Mouse (Mus musculus): ENCODE data around the gene Adm2. TPM values are rescaled to one million over a fixed set of nuclear protein-coding genes. Genes with fewer than 3 reads are reported as not detected.
A peak's percentile ranks its signal among the peaks of the same experiment; 100 is the strongest.

Adm2 gene
- total and polyA plus RNA-seq, 3 experiments = 0.23 to 4.5 (median 0.66) TPM

DNA sequence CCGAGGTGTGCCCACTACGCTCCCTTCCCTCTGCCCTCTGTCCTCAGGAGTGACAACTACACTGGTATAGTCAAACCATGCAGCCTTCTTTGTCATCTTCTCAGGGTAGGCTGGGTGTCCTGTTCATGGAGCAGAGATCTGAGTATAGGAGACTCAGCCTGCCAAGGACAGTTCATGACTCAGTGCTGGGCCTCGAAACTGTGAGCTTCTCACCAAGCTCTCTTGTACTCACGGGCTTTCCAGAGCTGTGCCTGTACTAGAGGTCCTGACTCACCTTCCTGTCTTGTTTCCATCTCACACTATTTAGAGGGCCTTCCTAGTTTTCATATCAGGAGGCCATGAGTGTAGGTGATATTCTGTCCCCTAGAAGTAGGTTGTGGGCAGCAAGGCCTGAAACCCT, 45.2 kb upstream of the Adm2 start:
- in situ Hi-C loops (cut with MboI; ENCODE audit: low pct_ligation_motif_present, low pct_unique_long_range_greater_than_20kb, low sequenced_read_pairs) = no loop called here
- H3K27me3 ChIP-seq (replicated peaks) = no peaks in the 10 kb centered on the region
- H3K9me3 ChIP-seq (replicated peaks; ENCODE audit: low read length) = no peaks in the 10 kb centered on the region
- H3K27ac ChIP-seq (ENCODE audit: insufficient read depth, low read depth) = no peak overlapping the region
- dilution Hi-C loops (cut with MboI; ENCODE audit: extremely low pct_ligation_motif_present, extremely low pct_unique_long_range_greater_than_20kb, low sequenced_read_pairs) = no loop called here
- no peak overlapping the region for H3K4me3 ChIP-seq (replicated peaks in 1 of 3; ENCODE audit: low read depth in 2 of 3, low read length in 2 of 3, poor library complexity in 1 of 3)
- no peak overlapping the region for H3K9ac ChIP-seq (ENCODE audit: insufficient read depth, low read depth)
- no peak overlapping the region for H3K4me2 ChIP-seq (ENCODE audit: insufficient read depth, low read depth, poor library complexity, severe bottlenecking)
- H3K36me3 ChIP-seq (replicated peaks in 1 of 2; ENCODE audit: control insufficient read depth in 1 of 2, insufficient read depth in 1 of 2, low read length in 1 of 2) = peaks cover 11 to 73% of the 10 kb centered on the region in 2 experiments
- TF ChIP-seq ZMIZ1 (IDR thresholded peaks at IDR 0.05; ENCODE audit: low read depth, low read length) = no peak
- TF ChIP-seq SMC3 (IDR thresholded peaks at IDR 0.05; ENCODE audit: low read depth, low read length) = no peak
- no peak for TF ChIP-seq ZNF384 (IDR thresholded peaks at IDR 0.05; ENCODE audit: low read depth, low read length)
- no peak for TF ChIP-seq NELFE (IDR thresholded peaks at IDR 0.05; ENCODE audit: low read depth, low read length)
- TF ChIP-seq POLR2AphosphoS2 (IDR thresholded peaks at IDR 0.05; ENCODE audit: low read depth, low read length) = no peak
- no peak for TF ChIP-seq MYC (IDR thresholded peaks at IDR 0.05; ENCODE audit: low read depth, low read length)
- no peak for TF ChIP-seq MAX (IDR thresholded peaks at IDR 0.05; ENCODE audit: low read length)
- no peak for TF ChIP-seq USF1 (IDR thresholded peaks at IDR 0.05; ENCODE audit: low read depth, low read length)
- no peak for TF ChIP-seq GABPA (IDR thresholded peaks at IDR 0.05; ENCODE audit: insufficient replicate concordance, low read depth, low read length)
- no peak for DNase-seq (ENCODE audit: extremely low read depth)
- H3K79me2 ChIP-seq (replicated peaks; ENCODE audit: control insufficient read depth, extremely low read depth, insufficient read depth, poor library complexity, severe bottlenecking) = no peaks in the 10 kb centered on the region
- H3K4me1 ChIP-seq (ENCODE audit: control insufficient read depth in 1 of 2, insufficient read depth in 2 of 2) = peaks cover 5% of the 10 kb centered on the region in 2 experiments

DNA sequence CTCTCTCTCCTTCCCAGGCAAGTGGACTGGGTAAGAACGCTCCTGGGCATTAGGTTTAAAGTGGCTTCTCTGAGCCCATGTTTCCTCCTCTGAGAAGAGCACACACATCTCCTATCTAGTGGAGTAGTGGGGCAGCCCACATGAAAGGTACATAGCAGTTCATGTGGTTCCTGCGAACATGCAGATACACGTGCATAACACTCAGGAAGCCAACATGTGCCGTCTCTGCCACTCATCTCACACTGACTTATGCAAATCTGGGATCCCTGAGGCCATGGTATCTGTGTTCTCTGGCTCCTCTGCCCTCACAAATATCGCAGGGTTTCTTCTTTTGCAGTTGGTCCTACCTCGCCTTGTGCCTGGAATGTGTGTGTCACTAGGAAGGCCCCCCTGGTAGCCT, 40.0 kb upstream of the Adm2 start:
- peaks cover 28 to 89% of the 10 kb centered on the region in 2 experiments for H3K36me3 ChIP-seq (replicated peaks in 1 of 2; ENCODE audit: control insufficient read depth in 1 of 2, insufficient read depth in 1 of 2, low read length in 1 of 2)
- DNase-seq (ENCODE audit: extremely low read depth) = peak; percentile 55
- H3K27me3 ChIP-seq (replicated peaks) = no peaks in the 10 kb centered on the region
- no peak overlapping the region for H3K9ac ChIP-seq (ENCODE audit: insufficient read depth, low read depth)
- no peaks in the 10 kb centered on the region for H3K79me2 ChIP-seq (replicated peaks; ENCODE audit: control insufficient read depth, extremely low read depth, insufficient read depth, poor library complexity, severe bottlenecking)
- no peaks in the 10 kb centered on the region for H3K9me3 ChIP-seq (replicated peaks; ENCODE audit: low read length)
- H3K27ac ChIP-seq (ENCODE audit: insufficient read depth, low read depth) = no peak overlapping the region
- no peak overlapping the region for H3K4me2 ChIP-seq (ENCODE audit: insufficient read depth, low read depth, poor library complexity, severe bottlenecking)
- in situ Hi-C loops (cut with MboI; ENCODE audit: low pct_ligation_motif_present, low pct_unique_long_range_greater_than_20kb, low sequenced_read_pairs) = no loop called here
- dilution Hi-C loops (cut with MboI; ENCODE audit: extremely low pct_ligation_motif_present, extremely low pct_unique_long_range_greater_than_20kb, low sequenced_read_pairs) = no loop called here
- no peak overlapping the region for H3K4me3 ChIP-seq (replicated peaks in 1 of 3; ENCODE audit: low read depth in 2 of 3, low read length in 2 of 3, poor library complexity in 1 of 3)
- peak; percentile 75 for TF ChIP-seq MAX (IDR thresholded peaks at IDR 0.05; ENCODE audit: low read length)
- TF ChIP-seq CHD2 (IDR thresholded peaks at IDR 0.05; ENCODE audit: low read length) = no peak
- peak; percentile 27; the same call in 1 of the 2 replicates for TF ChIP-seq ETS1 (conservative IDR thresholded peaks at IDR 0.05; ENCODE audit: low read depth, low read length)
- TF ChIP-seq ZC3H11A (IDR thresholded peaks at IDR 0.05; ENCODE audit: low read depth, low read length) = no peak
- TF ChIP-seq EP300 (IDR thresholded peaks at IDR 0.05; ENCODE audit: low read length) = 0 out of 2 replicates have a peak, but pooled peaks have one; percentile 24
- TF ChIP-seq SIN3A (IDR thresholded peaks at IDR 0.05; ENCODE audit: low read length) = no peak
- no peak for TF ChIP-seq TBP (conservative IDR thresholded peaks at IDR 0.05; ENCODE audit: low read depth, low read length)
- TF ChIP-seq RAD21 (IDR thresholded peaks at IDR 0.05; ENCODE audit: low read depth, low read length) = no peak
- TF ChIP-seq USF2 (conservative IDR thresholded peaks at IDR 0.05; ENCODE audit: low read depth, low read length) = no peak
- no peak for TF ChIP-seq RCOR1 (conservative IDR thresholded peaks at IDR 0.05; ENCODE audit: low read depth, low read length)
- no peak for TF ChIP-seq ZMIZ1 (IDR thresholded peaks at IDR 0.05; ENCODE audit: low read depth, low read length)
- no peak for TF ChIP-seq MEF2A (IDR thresholded peaks at IDR 0.05; ENCODE audit: borderline replicate concordance, low read depth, low read length)
- no peak for TF ChIP-seq GABPA (IDR thresholded peaks at IDR 0.05; ENCODE audit: insufficient replicate concordance, low read depth, low read length)
- no peak for TF ChIP-seq ZNF384 (IDR thresholded peaks at IDR 0.05; ENCODE audit: low read depth, low read length)
- TF ChIP-seq BHLHE40 (IDR thresholded peaks at IDR 0.05; ENCODE audit: low read depth, low read length) = peak; percentile 94
- no peak for TF ChIP-seq SMC3 (IDR thresholded peaks at IDR 0.05; ENCODE audit: low read depth, low read length)
- no peak for TF ChIP-seq JUN (IDR thresholded peaks at IDR 0.05; ENCODE audit: insufficient read depth, low read depth, low read length)
- TF ChIP-seq ZKSCAN1 (IDR thresholded peaks at IDR 0.05; ENCODE audit: borderline replicate concordance, low read depth, low read length) = no peak
- no peak for TF ChIP-seq MAFK (IDR thresholded peaks at IDR 0.05; ENCODE audit: insufficient replicate concordance, low read length)
- no peak for TF ChIP-seq KAT2A (IDR thresholded peaks at IDR 0.05; ENCODE audit: insufficient replicate concordance, low read length)
- TF ChIP-seq MYC (IDR thresholded peaks at IDR 0.05; ENCODE audit: low read depth, low read length) = peak; percentile 80
- peak; percentile 74; the same call in 1 of the 2 replicates for TF ChIP-seq MXI1 (IDR thresholded peaks at IDR 0.05; ENCODE audit: low read depth, low read length)
- no peak for TF ChIP-seq UBTF (IDR thresholded peaks at IDR 0.05; ENCODE audit: low read depth, low read length)
- TF ChIP-seq IRF4 (IDR thresholded peaks at IDR 0.05; ENCODE audit: low read depth, low read length) = no peak
- TF ChIP-seq PAX5 (IDR thresholded peaks at IDR 0.05; ENCODE audit: low read length) = no peak
- TF ChIP-seq NRF1 (IDR thresholded peaks at IDR 0.05; ENCODE audit: low read depth, low read length) = no peak
- peaks cover 14 to 24% of the 10 kb centered on the region in 2 experiments for H3K4me1 ChIP-seq (ENCODE audit: control insufficient read depth in 1 of 2, insufficient read depth in 2 of 2)
